Mouse (Mus musculus) megakaryocyte, embryonic 14.5 days (primary cell): ENCODE results near the gene Fignl2. TPM values are rescaled to one million over a fixed set of nuclear protein-coding genes. Genes with fewer than 3 reads are reported as not detected.
A peak's percentile ranks its signal among the peaks of the same experiment; 100 is the strongest.

Source experiments
- H3K27me3 ChIP-seq: replicated peaks from 2 replicates; pipeline ENCODE3; 2012; ENCODE audit warnings: inconsistent platforms
- H3K36me3 ChIP-seq: replicated peaks from 2 replicates; pipeline ENCODE3; 2012; ENCODE audit warnings: low read length, inconsistent platforms, mixed read lengths
- H3K4me1 ChIP-seq: 2 replicates; pipeline ENCODE4 v1.6.1; 2012; ENCODE audit warnings: inconsistent platforms
- H3K4me3 ChIP-seq: replicated peaks from 2 replicates; pipeline ENCODE3; 2012; ENCODE audit warnings: moderate library complexity, mild to moderate bottlenecking, inconsistent platforms
- H3K9me3 ChIP-seq: 2 replicates; pipeline ENCODE4 v1.6.1; 2012; ENCODE audit warnings: inconsistent platforms
- FLI1 ChIP-seq: IDR thresholded peaks from 2 replicates; pipeline ENCODE4 v1.6.1; 2012; ENCODE audit warnings: low read length, inconsistent platforms, mixed read lengths
- GATA1 ChIP-seq: IDR thresholded peaks from 3 replicates; pipeline ENCODE4 v1.6.1; 2012; ENCODE audit warnings: mixed read lengths, low read length, inconsistent platforms, borderline replicate concordance
- polyA plus RNA-seq: library from polyadenylated mRNA; stranded (reverse); fragments of >175 nt; gene quantifications from 2 replicates; pipeline ENCODE4 v1.2.3, GENCODE M21; 2012; ENCODE audit warnings: low replicate concordance; ENCODE audit not compliant: insufficient read depth

Gene Fignl2
- polyA plus RNA-seq, 1 experiment: 0.94 TPM

GRCm38 (mm10) chr15:101093988-101094387 is 15.6 kb upstream of the Fignl2 start:
- H3K9me3 ChIP-seq: 0 out of 2 replicates have a peak, but pooled peaks cover 6% of the 10 kb centered on the region
- no peak for TF ChIP-seq GATA1
- TF ChIP-seq FLI1: no peak
- no peak overlapping the region for H3K4me3 ChIP-seq
- peaks cover 92% of the 10 kb centered on the region for H3K27me3 ChIP-seq
- no peaks in the 10 kb centered on the region for H3K36me3 ChIP-seq
- peaks cover 15% of the 10 kb centered on the region for H3K4me1 ChIP-seq

DNA sequence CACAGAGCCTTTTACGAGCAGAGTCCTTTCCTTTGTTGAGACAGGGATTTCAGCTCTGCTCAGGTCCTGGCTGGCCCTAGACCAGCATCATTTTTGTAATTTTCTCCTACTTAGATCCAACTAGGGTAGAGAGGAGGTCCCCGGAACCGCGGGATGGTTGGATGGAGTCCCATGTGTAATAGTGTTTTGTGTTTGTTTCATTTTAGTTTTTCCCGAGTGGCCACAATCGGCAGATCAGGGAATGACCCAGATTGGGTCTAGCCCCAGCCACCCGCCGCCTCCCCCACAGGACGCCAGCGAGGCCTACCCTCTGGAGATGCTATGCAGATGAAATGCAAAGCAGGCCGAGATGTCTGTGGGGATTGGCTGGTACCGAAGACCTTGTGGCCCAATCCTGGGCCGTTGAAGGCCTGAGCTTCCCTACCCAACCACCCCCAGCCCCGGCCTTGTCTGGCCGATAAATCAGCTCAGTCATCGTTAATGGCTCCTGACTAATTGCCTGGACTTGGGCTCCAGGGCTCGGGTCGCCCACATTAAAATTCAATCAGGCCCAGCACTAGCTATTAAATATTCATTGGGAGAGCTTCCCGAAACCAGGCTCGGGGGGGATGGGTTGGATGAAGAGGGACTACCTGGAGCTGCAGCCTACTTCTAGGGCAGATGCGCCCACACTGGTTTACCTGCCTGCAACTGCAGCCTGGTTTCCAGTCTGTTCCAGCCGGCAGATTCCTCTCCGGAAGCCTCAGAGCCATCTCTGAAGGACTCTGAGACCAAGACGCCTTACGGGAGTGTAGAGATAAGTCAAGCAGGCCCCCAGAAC is 14.7 kb upstream of the Fignl2 start:
- no peak for TF ChIP-seq FLI1
- no peak for TF ChIP-seq GATA1
- Histone ChIP-seq H3K4me1 (peaks cover 11% of the 10 kb centered on the region), H3K27me3 (peaks cover 89% of the 10 kb centered on the region), H3K9me3 (0 out of 2 replicates have a peak, but pooled peaks cover 6% of the 10 kb centered on the region), H3K36me3 (no peaks in the 10 kb centered on the region), H3K4me3 (no peak overlapping the region)

GRCm38 (mm10) chr15:101092121-101092828 is 13.9 kb upstream of the Fignl2 start:
- H3K4me3 ChIP-seq: no peak overlapping the region
- H3K27me3 ChIP-seq: peaks cover 87% of the 10 kb centered on the region
- no peaks in the 10 kb centered on the region for H3K36me3 ChIP-seq
- peaks cover 7% of the 10 kb centered on the region; the same call in 1 of the 2 replicates for H3K4me1 ChIP-seq
- TF ChIP-seq GATA1 (no peak), FLI1 (no peak)
- H3K9me3 ChIP-seq: 0 out of 2 replicates have a peak, but pooled peaks cover 6% of the 10 kb centered on the region

- Histone ChIP-seq H3K4me3 (no peak overlapping the region), H3K27me3 (peaks cover 88% of the 10 kb centered on the region), H3K36me3 (no peaks in the 10 kb centered on the region), H3K9me3 (0 out of 2 replicates have a peak, but pooled peaks cover 6% of the 10 kb centered on the region), H3K4me1 (peaks cover 7% of the 10 kb centered on the region; the same call in 1 of the 2 replicates)
- no peak for TF ChIP-seq GATA1
- no peak for TF ChIP-seq FLI1
These were observed 13.2 kb upstream of the Fignl2 start for GRCm38 (mm10) chr15:101091551-101091950.

DNA sequence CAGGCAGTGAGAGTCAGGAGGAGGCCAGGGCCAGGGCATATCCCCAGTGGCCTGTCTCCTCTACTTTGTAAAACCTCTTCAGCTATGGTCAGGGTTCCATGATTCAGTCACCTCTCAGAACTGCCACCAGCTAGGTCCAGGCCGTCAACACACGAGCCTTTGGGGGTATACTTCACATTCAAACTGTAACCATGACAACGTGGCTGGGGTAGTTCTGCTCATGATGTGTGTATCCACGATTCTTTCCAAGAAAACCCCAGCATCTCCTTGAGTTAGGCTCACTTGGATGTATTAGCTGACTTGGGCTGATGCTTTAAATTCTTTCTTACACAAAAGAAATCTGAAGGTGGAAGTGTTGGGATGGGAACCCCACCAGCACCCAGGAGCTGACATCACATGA is 9.9 kb upstream of the Fignl2 start:
- peaks cover 7% of the 10 kb centered on the region; the same call in 1 of the 2 replicates for H3K4me1 ChIP-seq
- 0 out of 2 replicates have a peak, but pooled peaks cover 6% of the 10 kb centered on the region for H3K9me3 ChIP-seq
- H3K36me3 ChIP-seq: no peaks in the 10 kb centered on the region
- no peak overlapping the region for H3K4me3 ChIP-seq
- TF ChIP-seq FLI1 (no peak), GATA1 (no peak)
- peaks cover 77% of the 10 kb centered on the region for H3K27me3 ChIP-seq

GRCm38 (mm10) chr15:101086956-101087355 is 8.6 kb upstream of the Fignl2 start:
- Histone ChIP-seq H3K4me3 (no peak overlapping the region), H3K9me3 (0 out of 2 replicates have a peak, but pooled peaks cover 2% of the 10 kb centered on the region), H3K4me1 (peaks cover 3% of the 10 kb centered on the region; the same call in 1 of the 2 replicates), H3K36me3 (no peaks in the 10 kb centered on the region), H3K27me3 (peaks cover 73% of the 10 kb centered on the region)
- no peak for TF ChIP-seq GATA1
- TF ChIP-seq FLI1: no peak

GRCm38 (mm10) chr15:101086451-101086850 is 8.1 kb upstream of the Fignl2 start:
- Histone ChIP-seq H3K36me3 (no peaks in the 10 kb centered on the region), H3K4me3 (no peak overlapping the region), H3K9me3 (no peaks in the 10 kb centered on the region), H3K4me1 (no peaks in the 10 kb centered on the region), H3K27me3 (peaks cover 73% of the 10 kb centered on the region)
- TF ChIP-seq FLI1 (no peak), GATA1 (no peak)

- no peaks in the 10 kb centered on the region for H3K9me3 ChIP-seq
- no peak overlapping the region for H3K4me3 ChIP-seq
- no peaks in the 10 kb centered on the region for H3K36me3 ChIP-seq
- H3K27me3 ChIP-seq: peaks cover 74% of the 10 kb centered on the region
- H3K4me1 ChIP-seq: no peaks in the 10 kb centered on the region
- no peak for TF ChIP-seq GATA1
- TF ChIP-seq FLI1: no peak
These were observed 6.1 kb upstream of the Fignl2 start for GRCm38 (mm10) chr15:101084499-101084898.

GRCm38 (mm10) chr15:101082236-101082635 is 3.9 kb upstream of the Fignl2 start:
- Histone ChIP-seq H3K9me3 (no peaks in the 10 kb centered on the region), H3K27me3 (peaks cover 79% of the 10 kb centered on the region), H3K4me3 (peak overlapping the region; percentile 42), H3K4me1 (peaks cover 15% of the 10 kb centered on the region), H3K36me3 (no peaks in the 10 kb centered on the region)
- TF ChIP-seq FLI1 (no peak), GATA1 (no peak)
